Mouse (Mus musculus) neural tube, embryonic 12.5 days (tissue): ENCODE data around the gene Tapbp. TPM values are rescaled to one million over a fixed set of nuclear protein-coding genes. Genes with fewer than 3 reads are reported as not detected.

Source experiments
- ATAC-seq: fragments of 200-750 bp; cut with Nextera tagmentation; 2 replicates; pipeline ENCODE4 v1.8.0; 2017; ENCODE audit warnings: low read depth, mild to moderate bottlenecking, moderate TSS enrichment, moderate library complexity; ENCODE audit not compliant: low FRiP score
- H3K27ac ChIP-seq: fragments of 300-500 bp; sonication (generic); 2 replicates; pipeline ENCODE4 v1.5.1; 2016
- H3K27me3 ChIP-seq: fragments of 300-500 bp; sonication (generic); replicated peaks from 2 replicates; pipeline ENCODE4 v1.6.1; 2016; ENCODE audit warnings: mild to moderate bottlenecking
- H3K36me3 ChIP-seq: fragments of 300-500 bp; sonication (generic); 2 replicates; pipeline ENCODE4 v1.6.1; 2016; ENCODE audit warnings: mild to moderate bottlenecking
- H3K4me1 ChIP-seq: fragments of 300-500 bp; sonication (generic); 2 replicates; pipeline ENCODE4 v1.6.1; 2016
- H3K4me2 ChIP-seq: fragments of 300-500 bp; sonication (generic); replicated peaks from 2 replicates; pipeline ENCODE4 v1.6.1; 2016; ENCODE audit warnings: mild to moderate bottlenecking
- H3K4me3 ChIP-seq: fragments of 300-500 bp; sonication (generic); 2 replicates; pipeline ENCODE4 v1.5.1; 2016
- H3K9ac ChIP-seq: fragments of 300-500 bp; sonication (generic); 2 replicates; pipeline ENCODE4 v1.6.1; 2016; ENCODE audit warnings: mild to moderate bottlenecking
- H3K9me3 ChIP-seq: fragments of 300-500 bp; sonication (generic); 2 replicates; pipeline ENCODE4 v1.6.1; 2016; ENCODE audit warnings: mild to moderate bottlenecking
- WGBS: fragments of 180-500 bp; shearing (Covaris S2); methylation state at CpG from one replicate; pipeline ENCODE4 v1.1.7; 2016; 5-methylcytosine and 5-hydroxymethylcytosine counted together
- polyA plus RNA-seq: library from polyadenylated mRNA; unstranded; fragments of >200 nt; fragmentation: Nextera tagmentation; extraction: Ambion mirVana; gene quantifications from 2 replicates; pipeline ENCODE4 v1.2.1, GENCODE M21; 2016

Tapbp gene
- polyA plus RNA-seq, 1 experiment from 2014 or later: 23.6 TPM

- H3K27ac ChIP-seq: peak overlapping the region; percentile 74; the same call in 1 of the 2 replicates
- H3K36me3 ChIP-seq: peaks cover 51% of the 10 kb centered on the region
- H3K9ac ChIP-seq: peak overlapping the region; percentile 98
- 1% methylated on average over 33 of the region's 33 CpGs for WGBS
- ATAC-seq: no peak; the same call in 1 of the 2 replicates
- H3K27me3 ChIP-seq: no peaks in the 10 kb centered on the region
- H3K4me3 ChIP-seq: peak overlapping the region; percentile 95
- H3K4me1 ChIP-seq: peaks cover 53% of the 10 kb centered on the region
- no peaks in the 10 kb centered on the region for H3K9me3 ChIP-seq
- H3K4me2 ChIP-seq: peak overlapping the region; percentile 97
Measured at GRCm38 (mm10) chr17:33954646-33955554, 39.2 kb downstream of the Tapbp start.

- under 1% methylated on average over 50 of the region's 50 CpGs for WGBS
- Histone ChIP-seq H3K9ac (peak within 1 kb of the TSS; percentile 98), H3K9me3 (no peaks in the 10 kb centered on the region), H3K4me1 (peaks cover 45% of the 10 kb centered on the region), H3K4me3 (peak within 1 kb of the TSS; percentile 95), H3K27ac (peak within 1 kb of the TSS; percentile 74; the same call in 1 of the 2 replicates), H3K27me3 (no peaks in the 10 kb centered on the region), H3K4me2 (peak within 1 kb of the TSS; percentile 97), H3K36me3 (peaks cover 51% of the 10 kb centered on the region)
- peak; percentile 79 for ATAC-seq
Measured at GRCm38 (mm10) chr17:33955555-33956214, 40.0 kb downstream of the Tapbp start, which contains the start of the genes Vps52 and Rps18. Gene Vps52, plus strand, starts transcription at chr17:33955812. Gene Rps18, minus strand, starts transcription at chr17:33956001.

GRCm38 (mm10) chr17:33956336-33956735, 40.6 kb downstream of the Tapbp start:
- H3K4me3 ChIP-seq: peak overlapping the region; percentile 95
- H3K9ac ChIP-seq: peak overlapping the region; percentile 69
- peaks cover 51% of the 10 kb centered on the region for H3K36me3 ChIP-seq
- H3K27me3 ChIP-seq: no peaks in the 10 kb centered on the region
- ATAC-seq: no peak
- H3K4me1 ChIP-seq: peaks cover 39% of the 10 kb centered on the region
- H3K9me3 ChIP-seq: no peaks in the 10 kb centered on the region
- H3K4me2 ChIP-seq: peak overlapping the region; percentile 67
- WGBS: 9% methylated on average over 10 of the region's 10 CpGs
- 0 out of 2 replicates have a peak overlapping the region, but pooled peaks have one; percentile 67 for H3K27ac ChIP-seq

- H3K36me3 ChIP-seq: peaks cover 58% of the 10 kb centered on the region
- peaks cover 29% of the 10 kb centered on the region for H3K4me1 ChIP-seq
- no peak for ATAC-seq
- H3K9me3 ChIP-seq: no peaks in the 10 kb centered on the region
- H3K27ac ChIP-seq: no peak overlapping the region
- no peak overlapping the region for H3K4me3 ChIP-seq
- H3K4me2 ChIP-seq: no peak overlapping the region; the same call in 1 of the 2 replicates
- no peaks in the 10 kb centered on the region for H3K27me3 ChIP-seq
- H3K9ac ChIP-seq: no peak overlapping the region
- WGBS: 84% methylated on average over 6 of the region's 6 CpGs
Measured at GRCm38 (mm10) chr17:33957493-33957892, 41.8 kb downstream of the Tapbp start.

GRCm38 (mm10) chr17:33958451-33958850, 42.8 kb downstream of the Tapbp start:
- Histone ChIP-seq H3K4me1 (peaks cover 20% of the 10 kb centered on the region), H3K27ac (no peak overlapping the region), H3K9ac (no peak overlapping the region), H3K36me3 (peaks cover 58% of the 10 kb centered on the region), H3K4me3 (no peak overlapping the region), H3K27me3 (no peaks in the 10 kb centered on the region), H3K9me3 (no peaks in the 10 kb centered on the region), H3K4me2 (no peak overlapping the region)
- no peak for ATAC-seq
- WGBS: 93% methylated on average over 11 of the region's 11 CpGs

GRCm38 (mm10) chr17:33959135-33959534, 43.4 kb downstream of the Tapbp start:
- Histone ChIP-seq H3K4me1 (peaks cover 13% of the 10 kb centered on the region), H3K36me3 (peaks cover 60% of the 10 kb centered on the region), H3K27me3 (no peaks in the 10 kb centered on the region), H3K4me3 (no peak overlapping the region), H3K9ac (no peak overlapping the region), H3K9me3 (no peaks in the 10 kb centered on the region), H3K4me2 (no peak overlapping the region), H3K27ac (no peak overlapping the region)
- ATAC-seq: no peak
- WGBS: 96% methylated on average over 13 of the region's 13 CpGs

GRCm38 (mm10) chr17:33959948-33960347, 44.2 kb downstream of the Tapbp start:
- Histone ChIP-seq H3K36me3 (peaks cover 58% of the 10 kb centered on the region), H3K4me2 (no peak overlapping the region), H3K4me1 (peaks cover 6% of the 10 kb centered on the region), H3K9me3 (no peaks in the 10 kb centered on the region), H3K27me3 (no peaks in the 10 kb centered on the region), H3K4me3 (no peak overlapping the region), H3K27ac (no peak overlapping the region), H3K9ac (no peak overlapping the region)
- no peak for ATAC-seq
- WGBS: 96% methylated on average over 15 of the region's 15 CpGs

GRCm38 (mm10) chr17:33962876-33963275, 47.2 kb downstream of the Tapbp start:
- Histone ChIP-seq H3K9me3 (no peaks in the 10 kb centered on the region), H3K27ac (no peak overlapping the region), H3K27me3 (no peaks in the 10 kb centered on the region), H3K4me1 (no peaks in the 10 kb centered on the region), H3K36me3 (peaks cover 77% of the 10 kb centered on the region), H3K4me2 (no peak overlapping the region), H3K9ac (no peak overlapping the region), H3K4me3 (no peak overlapping the region)
- 94% methylated on average over 7 of the region's 7 CpGs for WGBS
- no peak for ATAC-seq

- WGBS: 93% methylated on average over 17 of the region's 17 CpGs
- no peak overlapping the region for H3K27ac ChIP-seq
- H3K9ac ChIP-seq: no peak overlapping the region
- H3K4me3 ChIP-seq: no peak overlapping the region
- no peak for ATAC-seq
- H3K9me3 ChIP-seq: no peaks in the 10 kb centered on the region
- no peaks in the 10 kb centered on the region for H3K27me3 ChIP-seq
- H3K36me3 ChIP-seq: peaks cover 54% of the 10 kb centered on the region
- no peak overlapping the region for H3K4me2 ChIP-seq
- no peaks in the 10 kb centered on the region for H3K4me1 ChIP-seq
Measured at GRCm38 (mm10) chr17:33965082-33965845, 49.6 kb downstream of the Tapbp start.

GRCm38 (mm10) chr17:33965846-33966550, 50.3 kb downstream of the Tapbp start:
- Histone ChIP-seq H3K27ac (no peak overlapping the region), H3K9ac (no peak overlapping the region), H3K4me2 (no peak overlapping the region), H3K4me1 (no peaks in the 10 kb centered on the region), H3K9me3 (no peaks in the 10 kb centered on the region), H3K36me3 (peaks cover 50% of the 10 kb centered on the region), H3K27me3 (no peaks in the 10 kb centered on the region), H3K4me3 (no peak overlapping the region)
- 88% methylated on average over 16 of the region's 16 CpGs for WGBS
- no peak for ATAC-seq

- no peak overlapping the region for H3K27ac ChIP-seq
- no peaks in the 10 kb centered on the region for H3K9me3 ChIP-seq
- WGBS: 3% methylated on average over 9 of the region's 9 CpGs
- no peaks in the 10 kb centered on the region for H3K4me1 ChIP-seq
- peaks cover 5% of the 10 kb centered on the region; the same call in 1 of the 2 replicates for H3K27me3 ChIP-seq
- H3K4me2 ChIP-seq: no peak overlapping the region
- ATAC-seq: peak; percentile 68
- no peak overlapping the region for H3K9ac ChIP-seq
- H3K36me3 ChIP-seq: peaks cover 27% of the 10 kb centered on the region
- H3K4me3 ChIP-seq: no peak overlapping the region
Measured at GRCm38 (mm10) chr17:33968489-33968888, 52.8 kb downstream of the Tapbp start.
